ENCODE assay signal across 26 mouse cellular contexts in genomic region chr3:146528335-146528734, GRCm38 (mm10). TPM values are rescaled to one million over a fixed set of nuclear protein-coding genes. Genes with fewer than 3 reads are reported as not detected.
"Had no signal": no experiment of that assay in that cellular context is flagged by ENCODE, and none has a peak within 500 bp of the region (broad histone marks: within the 10 kb centered on the region; RNA-seq: fewer than 3 reads in every experiment).

No protein-coding gene starts in this region.

- H3K4me3 ChIP-seq: liver, embryonic 13.5 days; liver, embryonic 15.5 days; lung, embryonic 15.5 days; myocyte; neural tube, embryonic 13.5 days; neural tube, embryonic 15.5 days had no signal

- H3K4me2 ChIP-seq: liver, embryonic 11.5 days; liver, embryonic 13.5 days; liver, embryonic 15.5 days; lung, embryonic 15.5 days; neural tube, embryonic 13.5 days; neural tube, embryonic 15.5 days had no signal

- H3K9ac ChIP-seq: liver, embryonic 13.5 days; liver, embryonic 15.5 days; liver, postnatal 0 days; lung, embryonic 15.5 days; neural tube, embryonic 13.5 days; neural tube, embryonic 15.5 days had no signal

- ATAC-seq: liver, postnatal 0 days; lung, postnatal 0 days had no signal

- H3K9me3 ChIP-seq: liver, embryonic 13.5 days; liver, embryonic 15.5 days; lung, embryonic 15.5 days; neural tube, embryonic 13.5 days; neural tube, embryonic 15.5 days had no signal

- H3K27me3 ChIP-seq: lung, embryonic 15.5 days; neural tube, embryonic 13.5 days; neural tube, embryonic 15.5 days had no signal

- H3K4me1 ChIP-seq: liver, embryonic 13.5 days; liver, embryonic 15.5 days; lung, embryonic 15.5 days; neural tube, embryonic 13.5 days; neural tube, embryonic 15.5 days had no signal

- H3K36me3 ChIP-seq: liver, embryonic 13.5 days; liver, embryonic 15.5 days; lung, embryonic 15.5 days; neural tube, embryonic 13.5 days; neural tube, embryonic 15.5 days had no signal

- H3K27ac ChIP-seq: liver, embryonic 13.5 days; liver, embryonic 15.5 days; lung, embryonic 15.5 days; macrophage; neural tube, embryonic 13.5 days; neural tube, embryonic 15.5 days had no signal

- DNase-seq: liver, embryonic 13.5 days; liver, postnatal 0 days; lung, adult 2 months; lung, postnatal 14 days; lung, postnatal 36 days; retina, postnatal 1 day; right cerebral cortex, adult 18-20 months; right cerebral cortex, postnatal 25 days; right cerebral cortex, postnatal 4 days; spleen, adult 18-20 months; thymus, adult 2 months; thymus, postnatal 25 days; thymus, postnatal 4 days had no signal

RNA-seq across cellular contexts. Expression of gene Uox, which starts 41.9 kb away (rescaled TPM):
- total RNA-seq: megakaryocyte, adult 5-6 weeks; megakaryocyte-erythroid progenitor cell, adult 5-6 weeks had no signal
- polyA plus RNA-seq: macrophage; myocyte; neural tube, embryonic 11.5 days; neural tube, embryonic 13.5 days; neural tube, embryonic 15.5 days; stomach, embryonic 14.5 days; urinary bladder, adult 2 months had no signal
